Mouse (Mus musculus) T-helper 1 cell (primary cell): ENCODE data around the gene Calcr.
"Not testable (repeated sequence)": the region's sequence is repeated elsewhere in the genome, so short reads cannot be mapped to it uniquely, and the experiment has no call there.

Experiments used
- in situ Hi-C: fragments of 300-600 bp; cut with MboI, MseI; formaldehyde crosslinking; loops from one replicate; pipeline ENCODE4 v1.15.1; 2025; ENCODE audit warnings: high pct_unique_total_duplicates

Calcr gene

DNA sequence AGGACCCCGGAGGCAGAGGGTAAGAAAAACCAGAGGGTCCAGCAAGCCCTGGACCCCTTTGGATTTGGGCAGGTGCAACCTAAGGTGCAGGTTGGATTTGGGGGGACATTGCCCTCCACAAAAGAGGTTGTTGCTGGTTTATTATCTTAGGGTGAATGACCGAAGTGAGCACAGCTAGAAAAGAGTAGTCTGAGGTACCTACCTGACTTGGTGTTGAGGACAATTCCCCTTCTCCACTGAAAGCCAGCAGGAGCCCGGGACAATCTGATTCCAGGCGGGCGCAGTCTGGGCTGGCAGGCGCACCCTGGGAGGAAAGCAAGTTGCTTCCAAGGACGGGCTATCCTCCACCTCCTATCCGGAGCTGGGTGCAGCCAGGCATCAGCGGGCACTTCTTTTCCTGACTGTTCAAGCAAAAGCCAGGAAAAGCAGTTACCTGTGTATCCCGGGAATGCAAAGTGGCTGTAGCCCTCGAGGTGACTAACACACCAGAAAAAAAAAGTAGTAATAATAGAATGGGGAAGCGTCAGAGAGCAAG, at the start of gene Calcr:
Gene Calcr (minus strand): TSS at position 485 of the 535 bp plus-strand sequence.
- in situ Hi-C loops, result no loop called here

DNA sequence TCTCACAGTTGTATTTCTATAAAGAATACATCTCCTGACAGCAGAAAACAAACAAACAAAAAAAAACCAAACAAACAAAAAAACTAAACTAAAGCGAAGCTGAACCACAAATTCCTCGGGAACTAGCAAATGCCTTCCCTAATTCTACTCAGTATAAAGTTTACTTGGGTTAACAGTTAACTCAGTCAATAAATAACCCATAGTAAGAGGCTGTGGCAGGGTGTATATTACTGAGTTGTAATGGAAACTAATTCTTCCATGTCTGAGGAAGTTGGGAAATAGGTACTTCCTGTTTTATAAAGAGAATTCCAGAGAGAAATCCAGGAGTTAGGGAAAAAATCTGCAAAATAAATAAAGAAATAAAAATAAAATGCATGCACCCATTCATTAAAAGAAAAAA, 3.0 kb upstream of the Calcr start:
- in situ Hi-C loops, result no loop called here

DNA sequence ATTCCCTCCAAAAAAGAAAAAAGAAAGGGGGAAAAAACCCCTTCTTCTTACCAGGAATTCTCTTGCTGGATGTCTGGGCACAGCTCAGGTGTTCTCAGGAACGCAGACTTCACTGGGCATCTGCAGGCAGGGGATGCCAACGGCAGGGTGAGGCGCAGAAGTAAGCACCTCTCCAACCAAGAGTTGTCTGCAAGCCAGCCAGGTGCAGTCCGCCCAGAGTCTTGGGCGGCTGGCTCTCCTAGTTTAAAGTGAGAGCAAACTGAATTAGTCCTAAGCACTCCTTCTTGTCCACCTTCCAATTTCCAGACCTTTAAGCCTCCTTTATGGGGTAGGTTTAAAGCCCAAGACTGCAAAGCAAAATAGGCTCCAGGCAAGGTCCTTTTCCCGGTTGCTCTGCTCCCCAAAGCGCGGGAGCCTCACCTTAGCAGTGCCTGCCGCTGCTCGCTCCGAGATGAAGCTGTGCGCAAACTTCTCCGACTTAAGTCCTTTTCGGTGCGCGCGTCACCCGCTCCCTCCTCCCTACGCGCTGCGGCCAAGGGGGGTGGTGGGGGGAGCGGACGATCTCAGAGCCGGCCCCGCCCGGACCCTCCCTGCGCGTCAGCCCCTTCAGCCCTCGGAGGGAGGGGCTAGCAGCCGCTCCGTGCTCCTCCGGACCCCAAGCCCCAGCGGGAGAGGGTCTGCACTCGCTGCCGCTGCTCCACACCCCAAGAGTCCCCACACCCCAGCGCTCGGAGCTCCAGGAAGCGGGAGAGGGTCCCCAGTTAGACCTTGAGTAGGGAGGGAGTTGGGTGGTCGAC, 1.1 kb downstream of the Calcr start:
- in situ Hi-C loops, result no loop called here

GRCm38 (mm10) chr6:3751576-3751975, 12.9 kb downstream of the Calcr start:
- in situ Hi-C loops, result no loop called here

- in situ Hi-C loops, result no loop called here
Observed at GRCm38 (mm10) chr6:3749624-3750023, 14.9 kb downstream of the Calcr start.

DNA sequence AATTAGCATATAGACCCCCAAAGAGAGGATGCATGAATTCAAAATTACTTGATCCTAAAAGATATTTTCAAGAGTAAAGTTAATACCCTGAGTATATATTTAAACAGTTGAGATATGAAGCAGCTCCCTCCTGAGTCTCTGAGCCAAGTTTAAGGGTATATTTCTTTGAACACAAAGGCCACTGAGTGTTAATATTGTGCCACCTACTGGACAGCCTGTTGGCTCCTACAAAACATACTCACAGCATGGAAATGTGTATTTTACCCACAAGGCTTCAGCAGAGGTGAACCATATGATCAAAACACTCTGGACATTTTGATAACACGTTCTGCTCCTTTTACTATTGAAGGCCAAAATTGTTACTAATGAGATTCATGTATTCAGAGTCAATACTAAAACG, 19.0 kb downstream of the Calcr start:
- in situ Hi-C loops, result no loop called here

GRCm38 (mm10) chr6:3741996-3742713, 22.4 kb downstream of the Calcr start:
- in situ Hi-C loops, result no loop called here

DNA sequence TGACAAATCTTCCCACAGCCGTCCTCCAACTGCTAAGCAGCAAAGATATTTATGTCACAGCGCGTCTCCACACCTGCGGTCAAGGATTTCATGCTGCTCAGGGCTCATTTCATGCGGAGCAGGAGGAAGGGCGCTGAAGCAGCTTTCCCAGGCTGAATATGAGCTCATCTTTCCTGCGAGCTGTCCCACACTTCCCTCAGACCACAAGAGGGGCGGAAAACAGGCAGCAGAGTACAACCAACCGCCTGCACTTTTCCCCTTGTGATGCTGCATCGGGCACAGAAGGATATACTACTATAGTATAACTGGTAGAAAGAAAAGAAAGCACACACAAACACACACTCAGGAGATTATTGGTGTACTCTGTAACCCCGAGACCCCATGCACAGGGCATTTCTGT, 23.2 kb downstream of the Calcr start:
- in situ Hi-C loops, result no loop called here

- in situ Hi-C loops, result no loop called here
Observed at GRCm38 (mm10) chr6:3730246-3730867, 34.2 kb downstream of the Calcr start.

DNA sequence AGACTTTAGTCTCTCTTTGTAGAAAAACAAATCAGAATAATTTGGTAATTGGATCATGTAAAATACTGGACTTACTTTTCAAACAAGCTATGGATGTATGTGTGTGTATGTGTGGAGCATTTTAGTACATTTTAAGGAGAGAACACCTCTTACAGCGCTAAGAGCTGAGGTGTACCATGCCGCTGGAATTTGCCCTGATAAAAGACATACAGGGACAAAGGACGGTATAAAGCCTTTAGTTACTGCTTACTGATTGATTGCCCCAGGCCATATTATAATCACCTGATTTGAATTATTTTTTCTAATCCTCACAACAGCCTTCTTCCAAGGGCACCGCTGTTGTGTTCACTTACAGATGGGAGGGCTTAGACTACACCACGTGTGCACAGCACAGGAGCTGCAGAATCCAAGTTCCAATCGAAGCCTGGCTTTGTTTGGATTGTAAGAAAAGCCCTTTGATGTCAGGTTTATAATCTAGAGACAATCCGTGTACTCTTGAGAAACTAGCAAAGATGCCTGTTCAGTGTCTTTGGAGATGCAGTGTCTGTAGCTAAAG, 76.3 kb downstream of the Calcr start:
- in situ Hi-C loops, result loop anchor here (10.0 kb wide), 1 partner anchor 563 kb away; no protein-coding TSS in a partner anchor

DNA sequence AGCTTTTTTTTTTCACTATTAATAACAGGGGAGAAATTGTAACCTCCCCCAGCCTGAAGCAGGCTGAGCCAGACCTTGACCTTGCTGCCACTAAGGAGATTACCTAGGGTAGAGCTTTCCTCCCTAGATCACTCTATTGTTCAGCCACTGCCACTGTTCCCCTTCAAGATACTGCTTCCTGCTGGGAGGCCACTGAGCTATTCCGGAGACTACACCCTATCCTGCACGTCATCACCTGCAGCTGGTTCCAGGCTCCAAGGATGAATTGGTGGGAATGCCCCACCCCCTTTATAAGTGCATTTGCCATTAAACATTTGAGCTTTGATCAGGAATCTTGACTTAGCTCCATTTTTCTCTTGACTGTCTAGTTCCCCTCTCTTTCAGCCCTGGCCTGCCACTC, 86.2 kb downstream of the Calcr start:
- in situ Hi-C loops, result not testable (repeated sequence)

GRCm38 (mm10) chr6:3677806-3678205, 86.7 kb downstream of the Calcr start:
- in situ Hi-C loops, result no loop called here

GRCm38 (mm10) chr6:3671941-3672340, 92.6 kb downstream of the Calcr start:
- in situ Hi-C loops, result not testable (repeated sequence)

DNA sequence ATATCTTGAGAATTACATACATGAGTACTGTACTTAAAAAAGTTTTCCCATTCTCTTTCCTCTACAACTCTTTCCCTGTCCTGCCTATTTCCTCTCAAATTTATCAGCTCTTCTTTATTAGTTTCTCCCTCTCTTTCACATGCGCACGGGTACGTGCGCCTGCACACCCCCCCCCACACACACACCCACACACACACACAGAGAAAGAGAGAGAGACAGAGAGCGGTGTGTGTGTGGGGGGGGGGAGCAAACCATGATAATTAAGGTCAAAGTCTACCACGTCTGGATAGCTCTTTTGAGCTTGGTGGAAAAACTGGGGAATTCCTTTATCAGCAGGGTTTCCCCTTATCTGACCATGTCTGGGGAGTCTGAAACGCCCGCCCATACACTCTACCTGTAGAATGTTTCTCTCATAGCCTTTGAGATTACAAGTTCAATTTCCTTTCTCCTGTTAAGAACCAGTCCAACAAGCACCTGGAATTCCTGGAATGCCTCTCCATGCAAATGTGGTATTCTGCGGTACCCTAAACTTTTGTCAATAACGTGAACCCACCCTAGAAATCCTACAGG, 100.3 kb downstream of the Calcr start:
- in situ Hi-C loops, result no loop called here

DNA sequence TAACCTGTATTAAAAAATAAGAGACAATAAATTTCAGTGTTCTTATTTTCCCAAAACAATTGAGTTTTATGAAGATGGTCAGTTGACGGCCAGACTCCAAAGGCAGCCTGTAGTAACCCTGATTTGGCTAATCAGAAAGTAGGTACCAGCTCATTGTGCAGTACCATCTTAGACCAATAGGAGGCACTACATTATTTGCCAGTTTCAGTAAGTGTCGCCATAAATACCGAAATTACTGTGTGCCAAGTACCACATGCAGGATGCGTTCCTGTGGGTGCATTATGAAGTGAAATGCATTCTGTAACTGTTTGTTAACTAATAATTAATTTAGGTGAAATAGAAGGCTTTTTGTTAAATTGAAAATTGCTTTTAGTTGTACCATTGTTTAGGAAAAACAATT, 106.1 kb downstream of the Calcr start:
- in situ Hi-C loops, result no loop called here
